Mouse (Mus musculus) heart, adult 2 months (tissue): ENCODE measurements around the gene Lamc2. TPM values are rescaled to one million over a fixed set of nuclear protein-coding genes. Genes with fewer than 3 reads are reported as not detected.
A peak's percentile ranks its signal among the peaks of the same experiment; 100 is the strongest.

Experiments used
- DNase-seq, 2 experiments: peaks; one replicate each; pipeline ENCODE4 v3.0.0; 2021
- H3K27ac ChIP-seq: fragments of 200-600 bp; 2 replicates; pipeline ENCODE4 v1.8.1; 2022
- H3K27me3 ChIP-seq: fragments of 200-500 bp; 2 replicates; pipeline ENCODE4 v1.6.1; 2012; ENCODE audit warnings: mild to moderate bottlenecking, low read length, inconsistent platforms, mixed read lengths; ENCODE audit not compliant: control insufficient read depth, insufficient read depth
- H3K36me3 ChIP-seq: fragments of 200-500 bp; 2 replicates; pipeline ENCODE4 v1.6.1; 2012; ENCODE audit warnings: low read length, inconsistent platforms; ENCODE audit not compliant: control insufficient read depth, insufficient read depth
- H3K4me1 ChIP-seq: fragments of 200-500 bp; 2 replicates; pipeline ENCODE4 v1.6.1; 2011; ENCODE audit warnings: low read length; ENCODE audit not compliant: control insufficient read depth, insufficient read depth
- H3K4me3 ChIP-seq: fragments of 200-600 bp; 2 replicates; pipeline ENCODE4 v1.8.1; 2022
- H3K79me2 ChIP-seq: fragments of 200-500 bp; replicated peaks from 2 replicates; pipeline ENCODE4 v1.6.1; 2012; ENCODE audit warnings: mild to moderate bottlenecking, inconsistent platforms, low read length, moderate library complexity, mixed read lengths; ENCODE audit not compliant: control insufficient read depth, insufficient read depth
- H3K9ac ChIP-seq: fragments of 200-500 bp; 2 replicates; pipeline ENCODE4 v1.6.1; 2012; ENCODE audit warnings: low read depth, mild to moderate bottlenecking, control low read depth, inconsistent platforms, low read length, mixed read lengths
- CTCF ChIP-seq: fragments of 200-600 bp; IDR thresholded peaks from 2 replicates; pipeline ENCODE4 v1.8.1; 2022; ENCODE audit warnings: antibody characterized with exemption, mild to moderate bottlenecking, moderate library complexity
- EP300 ChIP-seq: fragments of 200-500 bp; IDR thresholded peaks from 2 replicates; pipeline ENCODE4 v1.6.1; 2011; ENCODE audit warnings: low read depth, low read length, control low read depth; ENCODE audit not compliant: insufficient read depth
- POLR2A ChIP-seq: fragments of 200-500 bp; IDR thresholded peaks from 2 replicates; pipeline ENCODE4 v1.6.1; 2011; ENCODE audit warnings: mild to moderate bottlenecking, low read depth, low read length, control low read depth; ENCODE audit not compliant: insufficient read depth
- WGBS: fragments of 180-500 bp; shearing (Covaris S2); methylation state at CpG from one replicate; pipeline ENCODE4 v1.1.7; 2018; 5-methylcytosine and 5-hydroxymethylcytosine counted together
- intact Hi-C: fragments of 180-260 bp; cut with DNase I; formaldehyde crosslinking; loops from one replicate; pipeline ENCODE4 v1.15.1; 2025
- polyA plus RNA-seq: library from polyadenylated mRNA; depleted of rRNA; stranded (reverse); fragments of >200 nt; gene quantifications from 2 replicates; pipeline ENCODE4 v1.2.3, GENCODE M21; 2012
- total RNA-seq, 2 experiments: library from RNA; stranded (reverse); gene quantifications; 2 replicates each; pipeline ENCODE4 v1.2.3; 2021

The Lamc2 gene
- total and polyA plus RNA-seq, 3 experiments, result 1.6 to 11.8 (median 9.3) TPM

GRCm38 (mm10) chr1:153191943-153192329 lies 5.7 kb upstream of the Lamc2 start:
- 8% methylated on average over 5 of the region's 5 CpGs for WGBS
- TF ChIP-seq CTCF, result no peak
- TF ChIP-seq EP300, result no peak
- TF ChIP-seq POLR2A, result no peak
- H3K27ac ChIP-seq, result peak overlapping the region; percentile 18; the same call in 1 of the 2 replicates
- H3K27me3 ChIP-seq, result no peaks in the 10 kb centered on the region
- no peak overlapping the region for H3K9ac ChIP-seq
- peak in 1 of 2 experiments; percentile 26 for DNase-seq
- H3K4me3 ChIP-seq, result peak overlapping the region; percentile 10; the same call in 1 of the 2 replicates
- intact Hi-C loops, result no loop called here
- no peaks in the 10 kb centered on the region for H3K79me2 ChIP-seq
- no peaks in the 10 kb centered on the region; the same call in 1 of the 2 replicates for H3K36me3 ChIP-seq
- H3K4me1 ChIP-seq, result peaks cover 1% of the 10 kb centered on the region

GRCm38 (mm10) chr1:153191237-153191942 lies 5.1 kb upstream of the Lamc2 start:
- DNase-seq, result peak in 1 of 2 experiments; percentile 47
- TF ChIP-seq EP300, result no peak
- no peak for TF ChIP-seq CTCF
- no peak for TF ChIP-seq POLR2A
- H3K27me3 ChIP-seq, result no peaks in the 10 kb centered on the region
- H3K36me3 ChIP-seq, result no peaks in the 10 kb centered on the region; the same call in 1 of the 2 replicates
- H3K79me2 ChIP-seq, result no peaks in the 10 kb centered on the region
- H3K27ac ChIP-seq, result peak overlapping the region; percentile 18; the same call in 1 of the 2 replicates
- intact Hi-C loops, result no loop called here
- peak overlapping the region; percentile 10; the same call in 1 of the 2 replicates for H3K4me3 ChIP-seq
- H3K9ac ChIP-seq, result no peak overlapping the region
- 36% methylated on average over 15 of the region's 15 CpGs for WGBS
- H3K4me1 ChIP-seq, result peaks cover 1% of the 10 kb centered on the region

GRCm38 (mm10) chr1:153188081-153188480 lies 1.8 kb upstream of the Lamc2 start:
- WGBS, result 64% methylated on average over 3 of the region's 3 CpGs
- TF ChIP-seq POLR2A (no peak), EP300 (no peak), CTCF (no peak)

GRCm38 (mm10) chr1:153180586-153181289 lies 5.5 kb downstream of the Lamc2 start:
- H3K4me3 ChIP-seq, result no peak overlapping the region
- TF ChIP-seq CTCF, result no peak
- no peak for TF ChIP-seq POLR2A
- TF ChIP-seq EP300, result no peak
- H3K79me2 ChIP-seq, result no peaks in the 10 kb centered on the region
- peaks cover 1% of the 10 kb centered on the region; the same call in 1 of the 2 replicates for H3K27me3 ChIP-seq
- no peaks in the 10 kb centered on the region for H3K36me3 ChIP-seq
- H3K4me1 ChIP-seq, result peaks cover 4% of the 10 kb centered on the region
- no peak overlapping the region; the same call in 1 of the 2 replicates for H3K9ac ChIP-seq
- peak in 1 of 2 experiments; percentile 27 for DNase-seq
- peak overlapping the region; percentile 45; the same call in 1 of the 2 replicates for H3K27ac ChIP-seq
- WGBS, result 50% methylated on average over 9 of the region's 9 CpGs
- intact Hi-C loops, result no loop called here

More at GRCm38 (mm10) chr1:153188081-153188480, 1.8 kb upstream of the Lamc2 start:
- Histone ChIP-seq H3K9ac (no peak overlapping the region), H3K27me3 (peaks cover 4% of the 10 kb centered on the region), H3K36me3 (no peaks in the 10 kb centered on the region; the same call in 1 of the 2 replicates), H3K79me2 (no peaks in the 10 kb centered on the region), H3K27ac (no peak overlapping the region), H3K4me3 (no peak overlapping the region), H3K4me1 (peaks cover 3% of the 10 kb centered on the region)
- no peak for DNase-seq
- intact Hi-C loops, result no loop called here

- 84% methylated on average over 4 of the region's 4 CpGs for WGBS
Observed at GRCm38 (mm10) chr1:153180160-153180559, 6.1 kb downstream of the Lamc2 start.

GRCm38 (mm10) chr1:153174801-153175200 lies 11.4 kb downstream of the Lamc2 start:
- TF ChIP-seq POLR2A (no peak), EP300 (no peak), CTCF (no peak)
- Histone ChIP-seq H3K27me3 (no peaks in the 10 kb centered on the region), H3K4me1 (no peaks in the 10 kb centered on the region), H3K27ac (no peak overlapping the region), H3K9ac (no peak overlapping the region), H3K79me2 (no peaks in the 10 kb centered on the region), H3K4me3 (no peak overlapping the region), H3K36me3 (no peaks in the 10 kb centered on the region)
- intact Hi-C loops, result no loop called here
- DNase-seq, result peak; percentile 70 to 75
- WGBS, result 57% methylated on average over 12 of the region's 12 CpGs

More at GRCm38 (mm10) chr1:153180160-153180559, 6.1 kb downstream of the Lamc2 start:
- intact Hi-C loops, result no loop called here
- Histone ChIP-seq H3K36me3 (no peaks in the 10 kb centered on the region), H3K4me3 (no peak overlapping the region), H3K79me2 (no peaks in the 10 kb centered on the region), H3K4me1 (peaks cover 2% of the 10 kb centered on the region), H3K27ac (no peak overlapping the region), H3K27me3 (no peaks in the 10 kb centered on the region), H3K9ac (no peak overlapping the region; the same call in 1 of the 2 replicates)
- no peak for DNase-seq
- TF ChIP-seq CTCF (no peak), POLR2A (no peak), EP300 (no peak)
